Mouse (Mus musculus) megakaryocyte-erythroid progenitor cell, adult 5-6 weeks (primary cell): ENCODE measurements around the gene Rack1. TPM values are rescaled to one million over a fixed set of nuclear protein-coding genes. Genes with fewer than 3 reads are reported as not detected.
"Not testable (repeated sequence)": the region's sequence is repeated elsewhere in the genome, so short reads cannot be mapped to it uniquely, and the experiment has no call there.

Experiments used
- ATAC-seq: replicated peaks from 2 replicates; pipeline ENCODE4 v1.8.0; 2016; ENCODE audit warnings: mild to moderate bottlenecking, inconsistent platforms; ENCODE audit not compliant: severe bottlenecking, poor library complexity, low FRiP score, low TSS enrichment
- total RNA-seq, 2 experiments: library from RNA; stranded (forward) in 1 of 2; stranded (reverse) in 1 of 2; fragments of 200-1000, 215-1000 nt in 1 of 2; fragments of >200 nt in 1 of 2; fragmentation: Nextera tagmentation in 1 of 2; gene quantifications; 2 replicates each; pipeline ENCODE4 v1.2.3; 2014 to 2017

Rack1 gene
- total RNA-seq, 2 experiments from 2014 or later = 1,902 to 2,653 TPM

DNA sequence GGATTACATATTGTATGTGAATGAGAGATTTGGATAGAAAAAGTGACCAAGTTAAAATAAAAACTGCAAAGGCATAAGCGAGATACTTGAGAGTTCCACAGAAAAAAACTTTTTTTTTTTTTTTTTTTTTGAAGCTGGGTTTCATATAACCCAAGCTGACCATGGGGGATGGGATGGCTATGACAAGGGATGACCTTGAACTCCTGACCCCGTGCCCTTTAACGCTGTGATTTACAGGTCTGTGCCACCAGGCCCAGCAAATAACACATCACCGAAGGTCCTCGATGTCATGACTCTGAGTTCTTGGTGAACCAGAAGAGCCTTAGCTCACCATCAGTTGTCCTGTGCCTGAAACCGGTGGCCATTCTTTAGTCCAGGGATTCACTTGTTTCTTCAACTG, 35.8 kb downstream of the Rack1 start:
- no peak for ATAC-seq

DNA sequence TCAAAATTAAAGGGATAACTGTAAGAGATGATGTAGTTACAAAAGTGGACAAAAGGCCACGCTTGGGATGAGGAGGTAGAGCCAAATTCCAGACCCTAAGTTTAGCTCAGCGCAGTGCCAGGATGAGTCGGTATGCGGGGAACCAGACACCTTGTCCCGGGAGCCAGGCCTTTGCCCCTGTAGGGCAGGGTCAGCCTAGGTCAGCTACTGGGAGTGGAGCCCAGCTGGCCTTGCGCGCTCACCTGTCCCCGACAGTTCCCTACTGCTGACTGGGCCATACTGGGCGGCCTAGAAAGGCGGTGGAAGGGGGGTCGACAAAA, 36.8 kb downstream of the Rack1 start:
- ATAC-seq = no peak

DNA sequence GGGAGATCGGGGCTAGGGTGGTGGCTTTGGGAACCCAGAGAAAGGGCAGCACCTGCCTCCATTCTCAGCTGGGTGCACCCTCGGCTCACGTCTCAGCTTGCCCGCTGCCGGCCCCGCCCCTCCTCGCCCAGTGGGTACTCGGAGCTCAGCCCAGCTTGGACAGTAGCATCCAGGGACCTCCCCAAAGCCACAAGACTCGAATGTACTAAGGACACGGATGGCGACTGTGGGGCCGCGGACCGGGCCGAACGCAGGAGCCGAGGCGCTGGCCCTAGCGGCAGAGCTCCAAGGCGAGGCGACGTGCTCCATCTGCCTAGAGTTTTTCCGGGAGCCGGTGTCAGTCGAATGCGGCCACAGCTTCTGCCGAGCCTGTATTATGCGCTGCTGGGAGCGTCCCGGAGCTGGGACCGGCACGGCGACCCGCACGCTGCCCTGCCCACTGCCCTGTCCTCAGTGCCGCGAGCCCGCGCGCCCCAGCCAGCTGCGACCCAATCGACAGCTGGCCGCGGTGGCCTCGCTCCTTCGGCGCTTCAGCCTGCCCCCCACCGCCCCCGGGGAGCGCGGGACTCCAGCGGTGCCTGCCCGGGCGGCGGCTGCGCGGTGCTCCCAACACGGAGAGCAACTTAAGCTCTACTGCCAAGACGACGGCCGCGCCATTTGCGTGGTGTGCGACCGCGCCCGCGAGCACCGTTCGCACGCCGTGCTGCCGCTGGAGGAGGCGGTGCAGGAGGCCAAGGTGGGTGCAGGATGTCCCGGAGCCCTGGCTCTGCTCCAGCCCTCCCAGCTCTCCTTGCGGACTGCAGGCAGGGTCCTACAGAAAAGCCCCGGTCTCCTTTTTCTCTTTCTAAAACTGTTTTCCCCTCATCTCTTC, 37.4 kb downstream of the Rack1 start:
- peak; percentile 38 for ATAC-seq

GRCm38 (mm10) chr11:48838181-48838797, 38.2 kb downstream of the Rack1 start:
- peak; percentile 44 for ATAC-seq

DNA sequence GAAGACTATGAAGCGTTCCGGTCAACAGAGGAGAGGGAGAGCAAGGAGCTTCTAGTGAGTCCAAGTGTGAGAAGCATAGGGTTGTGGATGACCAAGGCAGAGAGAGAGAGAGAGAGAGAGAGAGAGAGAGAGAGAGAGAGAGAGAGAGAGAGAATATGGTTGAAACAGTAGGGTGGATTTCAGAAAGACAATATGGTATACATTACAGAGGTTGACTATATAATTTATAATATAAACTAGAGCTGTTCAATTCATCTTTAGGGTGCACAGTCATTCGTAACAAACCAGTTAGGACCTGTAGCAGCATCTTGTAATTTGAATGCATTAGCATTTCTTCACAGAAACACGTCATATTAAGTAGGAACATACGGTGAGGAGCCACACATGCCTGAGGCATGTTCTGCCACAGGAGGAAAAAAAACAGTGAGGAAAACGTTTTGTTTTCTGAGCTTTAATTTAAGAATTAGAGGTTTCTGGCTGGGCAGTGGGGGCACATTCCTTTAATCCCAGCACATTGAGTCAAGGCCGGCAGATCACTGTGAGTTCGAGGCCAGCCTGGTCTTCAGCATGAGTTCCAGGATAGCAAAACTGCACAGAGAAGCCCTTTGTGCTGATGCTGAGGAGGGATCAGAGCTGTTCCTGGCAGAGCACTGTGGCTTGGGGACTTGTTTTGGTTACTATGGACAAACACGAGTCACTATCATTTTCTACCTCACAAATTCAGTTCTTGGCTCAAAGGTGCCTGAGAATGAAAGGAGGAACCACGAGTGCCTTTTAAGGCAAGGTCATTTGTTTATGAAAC, 38.9 kb downstream of the Rack1 start:
- ATAC-seq = no peak

- ATAC-seq = no peak
Observed at GRCm38 (mm10) chr11:48840805-48841204, 40.7 kb downstream of the Rack1 start.

DNA sequence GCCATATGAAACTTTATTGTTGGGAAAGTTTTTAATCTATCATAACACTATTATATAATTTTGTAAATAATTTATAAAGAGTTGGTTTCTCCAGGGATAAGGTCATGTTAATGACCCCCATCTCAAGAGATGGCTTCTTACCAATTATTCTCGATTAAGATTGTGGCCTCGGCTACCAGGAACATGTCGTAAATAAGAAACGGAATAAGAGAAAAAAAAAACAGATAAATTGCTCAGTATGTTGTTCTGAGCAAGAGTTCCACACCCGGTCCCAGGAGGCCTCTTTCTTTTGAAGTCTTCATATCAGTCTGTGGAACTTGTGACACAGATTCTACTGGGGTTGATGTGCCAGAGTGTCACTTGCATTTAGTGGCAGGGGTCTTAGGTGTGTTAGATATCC, 41.1 kb downstream of the Rack1 start:
- ATAC-seq = no peak

DNA sequence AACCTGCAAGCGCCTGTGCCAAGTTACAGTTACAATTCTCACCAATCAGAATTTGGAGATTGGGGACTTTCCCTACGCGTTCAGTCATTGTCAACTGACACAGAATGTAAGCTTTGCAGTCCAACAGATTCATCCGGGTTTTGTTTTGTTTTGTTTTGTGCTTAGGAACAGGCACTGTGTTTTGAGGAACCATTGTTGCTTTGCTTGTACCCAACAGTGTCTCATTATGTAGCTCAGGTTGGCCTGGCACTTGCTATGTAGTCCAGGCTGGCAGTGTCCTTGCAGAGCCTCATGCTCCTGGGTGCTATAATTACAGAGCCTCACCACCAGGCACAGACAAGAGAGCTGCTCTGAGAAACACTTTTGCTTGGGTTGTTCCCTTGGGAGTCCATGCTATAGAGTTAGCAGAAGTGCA, 42.3 kb downstream of the Rack1 start:
- no peak for ATAC-seq

GRCm38 (mm10) chr11:48843202-48843601, 43.1 kb downstream of the Rack1 start:
- no peak for ATAC-seq

DNA sequence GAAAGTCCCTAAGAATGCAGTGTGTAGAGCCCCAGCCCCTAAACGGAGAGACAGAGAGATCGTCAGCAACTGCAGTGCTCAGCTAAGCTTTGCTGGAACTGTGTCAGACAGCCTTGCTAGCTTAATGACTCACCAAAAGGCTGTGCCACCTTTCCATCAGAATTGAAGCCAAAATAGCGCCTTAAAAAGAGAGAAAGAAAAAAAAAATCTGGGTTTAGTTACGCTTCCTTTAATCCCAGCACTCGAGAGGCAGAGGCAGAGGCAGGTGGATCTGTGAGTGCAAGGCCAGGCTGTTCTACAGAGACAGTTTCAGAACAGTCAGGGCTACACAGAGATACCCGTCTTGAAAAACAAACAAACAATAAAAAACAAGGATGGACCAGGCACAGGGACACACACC, 44.2 kb downstream of the Rack1 start:
- ATAC-seq = no peak

DNA sequence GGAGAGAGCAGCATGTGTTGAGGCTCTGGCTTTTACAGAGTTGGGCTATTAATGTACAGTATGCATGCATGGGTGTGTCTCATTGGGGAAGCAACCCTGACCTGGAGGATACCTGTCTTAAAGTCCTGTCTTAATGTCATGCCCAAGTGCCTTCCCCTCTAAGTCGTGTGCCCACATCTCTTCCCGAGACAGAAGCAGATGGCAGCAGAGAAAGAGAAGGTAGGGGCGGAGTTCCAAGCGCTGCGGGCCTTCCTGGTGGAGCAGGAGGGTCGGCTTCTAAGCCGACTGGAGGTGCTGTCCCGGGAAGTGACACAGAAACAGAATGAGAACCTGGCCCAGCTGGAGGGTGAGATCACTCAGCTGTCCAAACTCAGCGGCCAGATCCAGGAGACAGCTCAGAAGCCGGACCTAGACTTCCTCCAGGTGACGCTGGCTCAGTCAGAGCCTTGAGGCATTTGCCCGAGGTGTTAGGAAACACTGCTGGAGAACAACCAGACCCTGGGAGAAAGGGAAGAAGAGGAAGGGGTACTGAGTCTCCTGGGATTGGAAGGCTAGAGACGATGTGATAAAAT, 45.2 kb downstream of the Rack1 start:
- no peak for ATAC-seq

GRCm38 (mm10) chr11:48846362-48846761, 46.2 kb downstream of the Rack1 start:
- ATAC-seq = not testable (repeated sequence)

- no peak for ATAC-seq
Observed at GRCm38 (mm10) chr11:48846881-48847280, 46.7 kb downstream of the Rack1 start.

DNA sequence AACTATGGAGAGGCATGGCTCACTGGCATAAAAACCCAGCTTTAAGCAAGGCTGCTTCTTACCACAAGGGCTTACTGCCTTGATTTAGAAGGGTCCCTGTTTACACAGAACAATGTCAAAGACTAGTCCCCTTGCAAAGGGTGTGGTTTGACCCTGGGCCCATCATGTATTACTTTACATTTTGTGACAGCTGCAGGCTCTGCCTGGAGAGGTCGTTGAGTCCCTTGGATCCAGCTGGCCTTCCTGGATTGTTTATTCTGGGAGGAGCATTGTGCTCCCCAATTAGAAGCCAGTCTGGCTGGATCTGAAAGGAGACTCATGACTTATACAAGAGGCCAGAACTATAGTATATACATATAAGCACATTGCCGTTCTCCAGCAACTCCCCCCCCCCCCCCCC, 50.1 kb downstream of the Rack1 start:
- no peak for ATAC-seq

DNA sequence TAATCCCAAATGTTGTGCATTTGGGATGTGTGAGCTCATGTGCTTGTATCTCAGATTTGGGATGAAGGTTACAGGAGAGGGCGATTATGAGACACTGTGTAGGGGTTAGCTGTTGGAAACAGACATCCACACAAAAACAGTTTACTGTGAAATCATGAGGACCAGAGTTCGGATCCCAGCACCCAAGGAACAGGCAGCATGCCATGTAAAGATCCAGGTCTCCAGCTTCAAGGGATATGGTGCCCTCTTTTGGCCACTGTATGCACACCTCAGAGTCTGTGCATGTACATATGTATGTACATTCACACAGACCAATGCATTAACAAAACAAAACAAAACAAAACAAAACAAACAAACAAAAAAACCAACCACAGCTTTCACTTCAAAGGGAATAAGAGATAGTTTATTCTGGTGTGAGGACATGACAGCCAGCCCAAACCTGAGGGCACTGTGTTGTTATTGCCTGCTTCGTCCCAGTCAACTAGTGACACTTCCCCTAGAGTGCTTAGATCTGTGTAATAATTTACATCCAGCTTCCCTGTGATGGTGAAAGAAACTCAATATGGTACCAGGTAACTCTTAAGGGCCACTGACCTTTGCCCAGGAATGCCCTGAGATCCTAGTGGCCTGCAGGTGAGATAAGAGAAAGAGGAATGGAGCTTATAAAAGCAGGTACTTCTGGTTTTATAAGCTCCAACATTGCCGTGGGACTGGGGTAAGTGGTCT, 51.3 kb downstream of the Rack1 start:
- no peak for ATAC-seq

DNA sequence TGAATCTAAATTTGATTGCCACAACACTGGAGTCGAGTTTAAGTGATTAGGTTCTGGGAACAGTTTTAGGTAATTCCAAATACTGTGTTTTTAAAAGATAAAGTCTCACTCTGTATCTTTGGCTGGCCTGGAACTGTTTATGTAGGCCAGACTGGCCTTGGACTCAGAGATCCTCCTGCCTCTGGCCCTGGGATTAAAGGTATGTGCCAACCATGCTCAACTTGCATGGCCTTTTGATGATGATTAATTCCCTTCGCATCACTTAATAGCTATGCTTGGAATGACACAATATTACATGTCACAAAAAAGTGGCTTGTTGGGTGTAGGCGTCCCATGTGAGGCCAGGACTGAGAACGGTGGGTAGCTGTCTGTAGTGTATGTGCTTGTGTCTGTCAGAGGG, 52.1 kb downstream of the Rack1 start:
- ATAC-seq = no peak

DNA sequence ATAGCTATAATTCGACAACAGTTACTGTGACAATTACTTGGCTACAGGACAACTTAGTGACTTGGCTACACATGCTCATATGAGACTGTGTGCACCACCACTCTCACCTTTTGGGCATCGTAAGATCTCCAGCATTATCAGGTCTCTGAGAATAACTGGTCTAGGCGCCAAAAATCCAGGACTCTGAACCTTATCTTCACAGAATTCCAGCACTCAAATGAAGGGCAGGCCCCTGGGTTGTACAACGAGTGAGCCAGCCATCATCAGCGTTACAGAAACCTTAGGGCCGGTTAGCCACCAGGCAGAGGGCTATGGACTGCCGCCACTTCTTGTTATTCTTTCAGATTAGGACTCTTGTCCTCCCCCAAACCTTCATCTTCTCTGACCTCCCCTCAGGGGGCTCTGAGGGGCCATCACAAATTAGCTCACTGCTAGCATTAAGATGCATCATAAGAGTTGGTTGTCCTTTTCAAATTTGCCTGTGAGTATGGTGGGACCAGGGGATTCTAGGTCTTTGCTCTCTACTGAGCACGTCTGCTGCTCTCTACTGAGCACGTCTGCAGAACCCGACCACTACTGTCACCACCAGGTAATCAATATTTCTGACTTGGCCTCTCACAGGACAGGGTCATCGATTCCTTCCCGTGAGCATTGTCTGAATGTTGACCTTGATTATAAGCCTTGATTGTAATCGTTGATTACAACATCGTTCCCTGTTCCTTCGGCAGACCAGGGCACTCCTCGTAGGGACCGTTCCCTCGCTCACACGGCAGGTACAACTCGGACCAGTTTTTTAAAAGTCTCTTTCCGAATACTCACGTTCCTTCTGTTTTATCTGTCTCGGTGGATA, 52.7 kb downstream of the Rack1 start:
- peak; percentile 2; the same call in 1 of the 2 replicates for ATAC-seq

GRCm38 (mm10) chr11:48853474-48854180, 53.5 kb downstream of the Rack1 start:
- ATAC-seq = peak; percentile 55
